Mouse (Mus musculus): ENCODE measurements around the gene Mtr. TPM values are rescaled to one million over a fixed set of nuclear protein-coding genes. Genes with fewer than 3 reads are reported as not detected.

Gene Mtr
- polyA plus RNA-seq, 1 experiment from 2014 or later, result 2.3 TPM

GRCm38 (mm10) chr13:12196861-12197260, 61.1 kb downstream of the Mtr start:
- no peak for ATAC-seq
- H3K4me1 ChIP-seq (replicated peaks; ENCODE audit: control insufficient read depth, insufficient read depth, low read length), result no peaks in the 10 kb centered on the region
- H3K9me3 ChIP-seq (ENCODE audit: control insufficient read depth), result no peaks in the 10 kb centered on the region
- no peaks in the 10 kb centered on the region for H3K27me3 ChIP-seq (replicated peaks; ENCODE audit: control insufficient read depth, insufficient read depth, low read length)
- H3K9ac ChIP-seq (ENCODE audit: low read depth, low read length), result no peak overlapping the region
- no peak overlapping the region for H3K27ac ChIP-seq (ENCODE audit: low read depth, low read length)
- H3K36me3 ChIP-seq (ENCODE audit: control insufficient read depth, insufficient read depth), result peaks cover 42% of the 10 kb centered on the region
- no peak overlapping the region for H3K4me2 ChIP-seq (replicated peaks; ENCODE audit: low read depth)
- H3K4me3 ChIP-seq (ENCODE audit: low read depth, low read length), result no peak overlapping the region
- 83% methylated on average over 4 of the region's 4 CpGs for WGBS
- no peak for TF ChIP-seq CTCF (IDR thresholded peaks at IDR 0.05; ENCODE audit: low read depth)

DNA sequence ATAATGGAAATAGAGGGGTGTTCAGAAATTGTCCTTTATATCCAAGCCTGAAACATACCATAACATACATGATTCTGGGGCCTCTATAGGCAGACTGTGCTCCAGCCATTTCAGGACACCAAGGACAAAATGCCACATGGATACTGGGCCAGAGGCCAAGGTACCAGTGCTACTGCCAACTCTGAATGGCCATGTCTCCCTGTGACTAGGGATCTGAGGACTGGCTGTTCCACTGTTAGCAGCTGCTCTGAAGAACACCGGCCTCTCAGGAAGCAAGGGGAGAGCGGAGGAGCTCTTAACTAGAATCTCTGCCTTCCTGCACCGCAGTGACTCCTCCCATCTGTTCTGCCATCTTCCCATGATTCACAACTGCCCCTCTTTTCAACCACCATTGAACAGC, 61.9 kb downstream of the Mtr start:
- H3K9ac ChIP-seq (ENCODE audit: low read depth, low read length), result no peak overlapping the region

DNA sequence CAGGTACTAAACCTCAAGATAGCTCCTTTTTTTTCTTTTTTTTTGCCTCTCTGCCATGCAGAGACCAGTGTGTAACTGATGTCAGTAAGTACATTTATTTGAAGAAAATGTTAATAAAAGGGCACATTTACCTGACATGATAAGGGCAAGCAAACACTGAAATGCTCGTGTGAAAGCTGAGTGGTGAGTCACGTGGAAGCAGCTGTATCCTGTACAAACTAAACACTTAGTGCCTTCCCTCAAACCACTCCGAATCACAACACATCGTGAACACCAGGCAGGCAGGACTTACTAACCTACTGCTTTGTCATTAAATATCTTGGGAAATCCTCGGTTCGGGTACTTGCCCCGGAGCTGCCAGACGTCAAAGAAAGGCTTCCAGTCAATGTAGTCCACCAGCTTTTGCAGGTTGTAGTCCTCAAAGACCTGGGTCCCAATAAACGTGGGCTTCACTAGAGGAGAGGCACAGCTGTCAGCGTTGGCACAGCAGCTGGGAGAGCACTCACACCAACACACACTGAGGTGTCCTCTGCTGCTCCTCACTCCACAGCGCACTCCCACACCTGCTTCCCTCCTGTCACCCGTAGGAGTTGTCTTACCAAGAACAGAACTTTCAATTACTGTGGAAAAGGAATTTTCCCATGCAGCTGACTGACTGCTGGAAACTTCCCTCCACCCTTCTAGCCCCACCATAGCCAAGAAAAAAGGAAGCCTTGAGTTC, 62.8 kb downstream of the Mtr start:
- WGBS, result 79% methylated on average over 12 of the region's 12 CpGs
- H3K36me3 ChIP-seq (ENCODE audit: control insufficient read depth, insufficient read depth), result peaks cover 39% of the 10 kb centered on the region
- TF ChIP-seq CTCF (IDR thresholded peaks at IDR 0.05; ENCODE audit: low read depth), result no peak
- H3K4me2 ChIP-seq (replicated peaks; ENCODE audit: low read depth), result no peak overlapping the region
- no peak overlapping the region for H3K27ac ChIP-seq (ENCODE audit: low read depth, low read length)
- no peak overlapping the region for H3K9ac ChIP-seq (ENCODE audit: low read depth, low read length)
- no peak overlapping the region for H3K4me3 ChIP-seq (ENCODE audit: low read depth, low read length)
- no peak for ATAC-seq
- no peaks in the 10 kb centered on the region for H3K9me3 ChIP-seq (ENCODE audit: control insufficient read depth)
- H3K27me3 ChIP-seq (replicated peaks; ENCODE audit: control insufficient read depth, insufficient read depth, low read length), result no peaks in the 10 kb centered on the region
- no peaks in the 10 kb centered on the region for H3K4me1 ChIP-seq (replicated peaks; ENCODE audit: control insufficient read depth, insufficient read depth, low read length)

More for the DNA sequence above, 61.9 kb downstream of the Mtr start:
- Histone ChIP-seq H3K4me1 (replicated peaks; ENCODE audit: control insufficient read depth, insufficient read depth, low read length) (no peaks in the 10 kb centered on the region), H3K36me3 (ENCODE audit: control insufficient read depth, insufficient read depth) (peaks cover 42% of the 10 kb centered on the region), H3K27me3 (replicated peaks; ENCODE audit: control insufficient read depth, insufficient read depth, low read length) (no peaks in the 10 kb centered on the region), H3K4me3 (ENCODE audit: low read depth, low read length) (no peak overlapping the region), H3K9me3 (ENCODE audit: control insufficient read depth) (no peaks in the 10 kb centered on the region), H3K4me2 (replicated peaks; ENCODE audit: low read depth) (no peak overlapping the region), H3K27ac (ENCODE audit: low read depth, low read length) (no peak overlapping the region)
- WGBS, result 92% methylated on average over 3 of the region's 3 CpGs
- no peak for ATAC-seq
- no peak for TF ChIP-seq CTCF (IDR thresholded peaks at IDR 0.05; ENCODE audit: low read depth)

GRCm38 (mm10) chr13:12189219-12189618, 68.7 kb downstream of the Mtr start:
- Histone ChIP-seq H3K27me3 (replicated peaks; ENCODE audit: control insufficient read depth, insufficient read depth, low read length) (no peaks in the 10 kb centered on the region), H3K4me2 (replicated peaks; ENCODE audit: low read depth) (no peak overlapping the region), H3K4me3 (ENCODE audit: low read depth, low read length) (no peak overlapping the region), H3K9me3 (ENCODE audit: control insufficient read depth) (no peaks in the 10 kb centered on the region), H3K4me1 (replicated peaks; ENCODE audit: control insufficient read depth, insufficient read depth, low read length) (no peaks in the 10 kb centered on the region), H3K27ac (ENCODE audit: low read depth, low read length) (no peak overlapping the region), H3K36me3 (ENCODE audit: control insufficient read depth, insufficient read depth) (peaks cover 50% of the 10 kb centered on the region), H3K9ac (ENCODE audit: low read depth, low read length) (no peak overlapping the region)
- no peak for TF ChIP-seq CTCF (IDR thresholded peaks at IDR 0.05; ENCODE audit: low read depth)
- ATAC-seq, result no peak
- WGBS, result 95% methylated on average over 11 of the region's 11 CpGs

- H3K9me3 ChIP-seq (ENCODE audit: control insufficient read depth), result no peaks in the 10 kb centered on the region
These were observed 69.1 kb downstream of the Mtr start for GRCm38 (mm10) chr13:12188804-12189203.

GRCm38 (mm10) chr13:12179481-12179880, 78.4 kb downstream of the Mtr start:
- ATAC-seq, result no peak

More at GRCm38 (mm10) chr13:12188804-12189203, 69.1 kb downstream of the Mtr start:
- Histone ChIP-seq H3K4me2 (replicated peaks; ENCODE audit: low read depth) (no peak overlapping the region), H3K9ac (ENCODE audit: low read depth, low read length) (no peak overlapping the region), H3K27ac (ENCODE audit: low read depth, low read length) (no peak overlapping the region), H3K4me3 (ENCODE audit: low read depth, low read length) (no peak overlapping the region), H3K36me3 (ENCODE audit: control insufficient read depth, insufficient read depth) (peaks cover 50% of the 10 kb centered on the region), H3K4me1 (replicated peaks; ENCODE audit: control insufficient read depth, insufficient read depth, low read length) (no peaks in the 10 kb centered on the region), H3K27me3 (replicated peaks; ENCODE audit: control insufficient read depth, insufficient read depth, low read length) (no peaks in the 10 kb centered on the region)
- WGBS, result 88% methylated on average over 11 of the region's 11 CpGs
- TF ChIP-seq CTCF (IDR thresholded peaks at IDR 0.05; ENCODE audit: low read depth), result no peak
- no peak for ATAC-seq

More at GRCm38 (mm10) chr13:12179481-12179880, 78.4 kb downstream of the Mtr start:
- H3K4me3 ChIP-seq (ENCODE audit: low read depth, low read length), result no peak overlapping the region
- H3K27me3 ChIP-seq (replicated peaks; ENCODE audit: control insufficient read depth, insufficient read depth, low read length), result no peaks in the 10 kb centered on the region
- H3K36me3 ChIP-seq (ENCODE audit: control insufficient read depth, insufficient read depth), result no peaks in the 10 kb centered on the region; the same call in none of the 2 replicates
- H3K27ac ChIP-seq (ENCODE audit: low read depth, low read length), result no peak overlapping the region
- no peak overlapping the region for H3K4me2 ChIP-seq (replicated peaks; ENCODE audit: low read depth)
- H3K4me1 ChIP-seq (replicated peaks; ENCODE audit: control insufficient read depth, insufficient read depth, low read length), result no peaks in the 10 kb centered on the region
- TF ChIP-seq CTCF (IDR thresholded peaks at IDR 0.05; ENCODE audit: low read depth), result no peak
- 69% methylated on average over 8 of the region's 8 CpGs for WGBS
- no peak overlapping the region for H3K9ac ChIP-seq (ENCODE audit: low read depth, low read length)
- no peaks in the 10 kb centered on the region for H3K9me3 ChIP-seq (ENCODE audit: control insufficient read depth)
